In genomic region chr1:152901765-152902664, GRCm38 (mm10) we compare ENCODE assay signal across 8 mouse cellular contexts. TPM values are rescaled to one million over a fixed set of nuclear protein-coding genes. Genes with fewer than 3 reads are reported as not detected.
DNase-seq lines count a peak whose midpoint lies in the region; ATAC-seq and TF ChIP-seq lines count a peak whose summit lies in the region.

Gene Smg7, minus strand, starts transcription at chr1:152902646.

- peak within 1 kb of the TSS; percentile 98 for H3K9ac ChIP-seq in heart, embryonic 11.5 days (ENCODE audit: low read depth, low read length)
- H3K9ac ChIP-seq in liver, postnatal 0 days (replicated peaks): peak within 1 kb of the TSS; percentile 97

- peak; percentile 36 for ATAC-seq in heart, embryonic 11.5 days (replicated peaks; ENCODE audit: insufficient number of reproducible peaks, low FRiP score, low TSS enrichment)
- ATAC-seq in liver, postnatal 0 days: peak; percentile 18

- H3K4me1 ChIP-seq in erythroblast, embryonic 14.5 days (ENCODE audit: control insufficient read depth): peaks cover 37% of the 10 kb centered on the region
- peaks cover 7% of the 10 kb centered on the region; the same call in 1 of the 2 replicates for H3K4me1 ChIP-seq in heart, embryonic 11.5 days (ENCODE audit: control insufficient read depth, insufficient read depth, low read length)
- H3K4me1 ChIP-seq in liver, postnatal 0 days (ENCODE audit: insufficient read depth): peaks cover 20% of the 10 kb centered on the region
- H3K4me1 ChIP-seq in spleen, adult 2 months (ENCODE audit: control insufficient read depth, insufficient read depth, insufficient read length): peaks cover 2% of the 10 kb centered on the region

- 0 out of 2 replicates have a peak, but pooled peaks cover 2% of the 10 kb centered on the region for H3K27me3 ChIP-seq in erythroblast, embryonic 14.5 days (ENCODE audit: control insufficient read depth)
- H3K27me3 ChIP-seq in heart, embryonic 11.5 days (ENCODE audit: control insufficient read depth, insufficient read depth, low read length): no peaks in the 10 kb centered on the region
- H3K27me3 ChIP-seq in liver, postnatal 0 days (ENCODE audit: insufficient read depth, low read length): no peaks in the 10 kb centered on the region
- H3K27me3 ChIP-seq in spleen, adult 2 months (ENCODE audit: control insufficient read depth, insufficient read depth, low read length): no peaks in the 10 kb centered on the region

- peak within 1 kb of the TSS; percentile 98 for H3K27ac ChIP-seq in heart, embryonic 11.5 days (ENCODE audit: low read depth, low read length)
- H3K27ac ChIP-seq in liver, postnatal 0 days (ENCODE audit: low read depth): peak within 1 kb of the TSS; percentile 99
- peak within 1 kb of the TSS; percentile 100 for H3K27ac ChIP-seq in spleen, adult 2 months (ENCODE audit: insufficient read depth, low read length)

- under 1% methylated on average over 78 of the region's 93 CpGs for WGBS in heart, embryonic 11.5 days (ENCODE audit: insufficient replicate concordance)
- WGBS in large intestine, adult 2 months: under 1% methylated on average over 90 of the region's 93 CpGs
- under 1% methylated on average over 59 of the region's 93 CpGs for WGBS in liver, postnatal 0 days (ENCODE audit: insufficient replicate concordance)
- under 1% methylated on average over 81 of the region's 93 CpGs for WGBS in spleen, adult 2 months

- TF ChIP-seq EP300 in liver, postnatal 0 days (IDR thresholded peaks at IDR 0.05; ENCODE audit: low read depth): no peak

- TF ChIP-seq CTCF in brain, embryonic 14.5 days (IDR thresholded peaks at IDR 0.05; ENCODE audit: borderline replicate concordance, extremely low read depth, insufficient read depth, insufficient read length): no peak
- TF ChIP-seq CTCF in liver, postnatal 0 days (IDR thresholded peaks at IDR 0.05; ENCODE audit: low read depth): no peak
- TF ChIP-seq CTCF in spleen, adult 2 months (IDR thresholded peaks at IDR 0.05; ENCODE audit: extremely low read depth, insufficient read depth, insufficient read length, insufficient replicate concordance): no peak

- TF ChIP-seq POLR2A in brain, embryonic 14.5 days (IDR thresholded peaks at IDR 0.05; ENCODE audit: borderline replicate concordance, extremely low read depth, insufficient read depth, insufficient read length, poor library complexity, severe bottlenecking): peak; percentile 73
- TF ChIP-seq POLR2A in spleen, adult 2 months (IDR thresholded peaks at IDR 0.05; ENCODE audit: low read depth, low read length): peak; percentile 2; the same call in 1 of the 2 replicates

- DNase-seq in kidney, adult 18-20 months: peak; percentile 79
- DNase-seq in kidney, postnatal 25 days: no peak
- DNase-seq in brain, embryonic 14.5 days (ENCODE audit: low read depth): peak; percentile 80
- DNase-seq in large intestine, adult 2 months (ENCODE audit: low read depth, low spot score): no peak
- DNase-seq in liver, postnatal 0 days: no peak
- peak in 1 of 2 experiments; percentile 14 for DNase-seq in spleen, adult 2 months (ENCODE audit: low read depth in 1 of 2, low spot score in 2 of 2)

- no peaks in the 10 kb centered on the region for H3K9me3 ChIP-seq in erythroblast, embryonic 14.5 days (ENCODE audit: control insufficient read depth, low read length)
- no peaks in the 10 kb centered on the region for H3K9me3 ChIP-seq in heart, embryonic 11.5 days (replicated peaks; ENCODE audit: control insufficient read depth, low read length)
- H3K9me3 ChIP-seq in liver, postnatal 0 days (ENCODE audit: low read length): no peaks in the 10 kb centered on the region

- peaks cover 19% of the 10 kb centered on the region for H3K36me3 ChIP-seq in erythroblast, embryonic 14.5 days (ENCODE audit: control insufficient read depth)
- H3K36me3 ChIP-seq in heart, embryonic 11.5 days (ENCODE audit: control insufficient read depth, insufficient read depth, low read length): no peaks in the 10 kb centered on the region; the same call in 1 of the 2 replicates
- 0 out of 2 replicates have a peak, but pooled peaks cover 6% of the 10 kb centered on the region for H3K36me3 ChIP-seq in liver, postnatal 0 days (replicated peaks; ENCODE audit: insufficient read depth, low read length)
- H3K36me3 ChIP-seq in spleen, adult 2 months (ENCODE audit: control insufficient read depth, insufficient read depth, low read length): no peaks in the 10 kb centered on the region; the same call in 1 of the 2 replicates

- H3K4me3 ChIP-seq in erythroblast, embryonic 14.5 days (replicated peaks): peak within 1 kb of the TSS; percentile 87
- H3K4me3 ChIP-seq in heart, embryonic 11.5 days (ENCODE audit: low read depth, low read length): peak within 1 kb of the TSS; percentile 97
- H3K4me3 ChIP-seq in liver, postnatal 0 days (ENCODE audit: low read depth, low read length): peak within 1 kb of the TSS; percentile 99
- peak within 1 kb of the TSS; percentile 99 for H3K4me3 ChIP-seq in spleen, adult 2 months (ENCODE audit: extremely low read depth, insufficient read depth, insufficient read length)

- peak within 1 kb of the TSS; percentile 95 for H3K4me2 ChIP-seq in heart, embryonic 11.5 days
- H3K4me2 ChIP-seq in liver, postnatal 0 days (ENCODE audit: low read depth, low read length): peak within 1 kb of the TSS; percentile 98

RNA-seq across cellular contexts. Expression of gene Smg7, which starts in this region (rescaled TPM):
- 43.1 and 53.7 TPM in 2 replicates for polyA plus RNA-seq in brain, embryonic 14.5 days (2012; rRNA removed)
- polyA plus RNA-seq in erythroblast, embryonic 14.5 days (2012): 0.29 and 0.33 TPM in 2 replicates
- 31.6 and 34.9 TPM in 2 replicates for polyA plus RNA-seq in heart, embryonic 11.5 days (2014; fragmentation: Nextera tagmentation; extraction: Ambion mirVana)
- polyA plus RNA-seq in large intestine, adult 2 months (2012; rRNA removed): 18.3 and 33.3 TPM in 2 replicates
- polyA plus RNA-seq in liver, postnatal 0 days (2015; fragmentation: Nextera tagmentation; extraction: Ambion mirVana): 6.1 and 6.6 TPM in 2 replicates
- polyA plus RNA-seq in spleen, adult 2 months (2012; rRNA removed): 30.7 and 30.8 TPM in 2 replicates

Comparison
In these comparisons a context has a peak if more than half of its experiments do, and no peak if none do; other contexts are left out.
1. DNase-seq: peak in kidney, adult 18-20 months (single experiment) and brain, embryonic 14.5 days (single experiment); none in kidney, postnatal 25 days (0 of 2), large intestine, adult 2 months (single experiment) and liver, postnatal 0 days (single experiment).
2. Peak in every context shown above with its lines, with median percentiles within 50 percentile points of each other: H3K4me3 ChIP-seq and H3K27ac ChIP-seq.